Mouse (Mus musculus) megakaryocyte, adult 5-6 weeks (primary cell): Measurements from ENCODE around the gene Chaf1b. TPM values are rescaled to one million over a fixed set of nuclear protein-coding genes. Genes with fewer than 3 reads are reported as not detected.

Source experiments
- ATAC-seq: 2 replicates; pipeline ENCODE4 v1.8.0; 2016; ENCODE audit warnings: mild to moderate bottlenecking, inconsistent platforms; ENCODE audit not compliant: poor library complexity, severe bottlenecking
- total RNA-seq, 2 experiments: library from RNA; stranded (forward) in 1 of 2; stranded (reverse) in 1 of 2; fragments of 153-499, 151-499 nt in 1 of 2; fragments of 221-1000, 200-1000 nt in 1 of 2; gene quantifications; 2 replicates each; pipeline versions ENCODE4 v1.2.3 to v1.2.4; 2015 to 2017

The Chaf1b gene
- total RNA-seq (2015) = 19.6 and 25.9 TPM in 2 replicates
- total RNA-seq (2017) = 28.1 and 30.4 TPM in 2 replicates

DNA sequence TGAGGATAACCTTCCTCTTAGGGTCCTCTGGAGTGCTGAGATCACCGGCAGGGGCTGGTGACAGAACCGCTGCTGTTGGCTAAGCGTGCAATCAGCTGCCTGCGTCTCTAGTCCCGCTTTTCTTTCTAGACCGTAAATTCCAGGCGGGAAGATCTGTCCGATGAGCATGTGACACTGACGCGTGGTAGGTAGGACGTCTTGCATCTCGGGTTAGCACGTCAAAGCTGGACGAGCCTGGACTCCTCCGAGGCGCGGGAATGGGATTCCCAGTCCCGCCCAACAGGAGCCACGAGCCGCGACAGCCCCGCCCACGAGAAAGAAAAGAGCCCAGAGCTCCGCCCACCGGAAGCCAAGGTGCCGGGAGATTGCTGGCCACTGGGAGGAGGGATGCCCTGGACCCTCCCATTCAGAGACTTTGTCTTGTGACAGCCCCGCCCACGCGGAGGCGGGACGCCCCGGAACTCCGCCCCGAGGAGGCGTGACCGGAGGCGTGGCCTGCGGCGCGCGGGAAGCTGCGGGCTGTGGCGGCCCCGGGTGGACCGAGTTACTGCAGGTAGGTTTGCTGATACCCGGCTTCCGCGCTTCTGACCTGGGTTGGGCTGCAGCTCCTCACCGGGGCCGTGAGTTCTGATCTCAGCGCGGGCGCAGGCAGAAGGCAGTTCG lies at the start of gene Chaf1b:
TSS of gene Chaf1b (plus strand) at position 479 of the 663 bp plus-strand sequence.
- ATAC-seq = peak; percentile 90

DNA sequence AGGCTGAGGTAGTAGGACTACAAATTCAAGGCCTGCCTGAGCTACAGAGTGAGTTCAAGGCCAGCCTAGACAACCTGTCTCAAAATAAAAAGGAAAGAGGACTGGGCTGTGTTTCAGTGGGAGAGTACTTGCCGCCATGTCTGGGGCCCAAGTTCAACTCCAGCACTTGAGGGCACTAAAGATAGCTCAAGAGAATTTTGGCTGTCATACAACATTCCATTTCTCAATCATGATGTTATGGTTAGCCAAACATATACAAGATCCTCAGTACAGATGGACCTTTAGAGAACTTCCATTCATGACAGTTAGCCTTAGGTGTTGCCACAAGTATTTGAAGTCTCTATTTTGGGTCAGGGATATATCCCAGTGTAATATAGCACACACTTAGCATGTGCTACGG lies 49.6 kb upstream of the Chaf1b start:
- ATAC-seq = no peak

DNA sequence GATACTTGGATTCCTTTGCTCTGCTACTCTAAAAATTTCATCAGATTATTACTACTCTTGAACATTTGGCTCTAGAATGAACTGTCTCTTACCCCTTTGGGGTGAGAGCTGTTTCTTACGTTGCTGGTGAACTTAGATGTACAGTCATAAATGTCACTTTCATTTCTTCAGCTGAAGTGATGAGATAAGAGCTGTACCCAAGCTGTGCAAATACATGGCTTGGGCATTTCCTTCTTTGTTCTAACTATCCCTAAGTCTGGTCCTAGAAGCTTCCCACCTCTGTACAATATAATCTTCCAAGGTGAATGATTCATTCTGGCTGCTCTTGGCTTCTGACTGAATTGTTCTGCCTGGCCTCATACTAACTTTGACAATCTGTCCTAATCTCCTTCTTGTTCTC lies 44.7 kb upstream of the Chaf1b start:
- ATAC-seq = no peak

DNA sequence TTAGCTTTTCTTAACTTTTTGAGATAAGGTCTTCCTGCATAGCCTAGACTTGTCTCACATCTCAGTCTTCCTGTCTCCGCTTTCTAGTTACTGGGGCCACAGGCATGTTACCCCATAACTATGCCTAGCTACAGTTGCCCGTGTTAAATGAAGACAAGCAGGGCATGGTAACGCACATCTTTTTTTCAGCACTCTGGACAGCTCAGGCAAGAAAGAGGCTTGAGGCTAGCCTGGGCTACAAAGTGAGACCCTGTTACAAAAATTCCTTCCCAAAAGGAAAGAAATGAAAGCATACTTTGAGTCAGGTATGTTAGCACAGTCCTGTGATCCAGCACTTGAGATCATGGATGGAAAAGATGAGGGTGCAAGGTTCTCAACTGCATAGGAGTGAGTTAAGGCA lies 33.2 kb upstream of the Chaf1b start:
- no peak for ATAC-seq

DNA sequence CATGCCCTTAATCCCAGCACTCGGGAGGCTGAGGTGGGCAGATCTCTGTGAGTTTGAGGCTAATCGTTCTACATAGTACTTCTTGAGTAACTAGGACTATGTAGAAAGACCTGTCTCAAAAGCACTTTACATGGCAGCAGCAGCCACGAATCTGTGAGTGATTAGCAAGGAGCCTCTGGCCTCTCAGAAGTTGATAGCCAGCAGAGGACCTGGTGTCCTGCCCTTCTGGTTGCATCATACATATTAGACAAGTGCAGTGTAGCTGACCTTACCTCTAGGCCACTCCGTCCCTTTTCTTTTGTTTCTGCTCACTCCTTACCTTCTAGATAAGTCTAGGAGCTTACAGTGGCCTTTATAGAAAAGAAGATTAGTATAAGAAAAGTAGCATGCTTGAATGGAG lies 23.7 kb upstream of the Chaf1b start:
- no peak for ATAC-seq

DNA sequence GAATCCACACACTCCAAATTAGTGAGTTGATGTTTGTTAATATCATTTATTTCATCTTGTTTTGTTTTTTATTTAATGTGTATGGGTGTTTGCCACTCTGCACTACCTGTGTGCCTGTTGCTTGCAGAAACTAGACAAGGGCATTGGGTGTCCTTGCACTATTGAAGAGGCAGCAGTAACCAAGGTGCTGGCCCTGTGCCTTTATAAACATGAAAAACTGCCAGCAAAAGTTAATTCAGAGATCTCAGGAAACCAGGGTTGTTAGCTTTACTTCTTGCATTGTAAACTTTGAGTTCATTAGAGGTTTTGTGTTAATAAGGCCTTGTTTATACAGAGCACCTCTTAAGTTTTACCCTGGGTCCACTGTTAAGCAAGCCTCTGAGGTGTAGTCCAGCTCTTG lies 23.0 kb upstream of the Chaf1b start:
- no peak for ATAC-seq

DNA sequence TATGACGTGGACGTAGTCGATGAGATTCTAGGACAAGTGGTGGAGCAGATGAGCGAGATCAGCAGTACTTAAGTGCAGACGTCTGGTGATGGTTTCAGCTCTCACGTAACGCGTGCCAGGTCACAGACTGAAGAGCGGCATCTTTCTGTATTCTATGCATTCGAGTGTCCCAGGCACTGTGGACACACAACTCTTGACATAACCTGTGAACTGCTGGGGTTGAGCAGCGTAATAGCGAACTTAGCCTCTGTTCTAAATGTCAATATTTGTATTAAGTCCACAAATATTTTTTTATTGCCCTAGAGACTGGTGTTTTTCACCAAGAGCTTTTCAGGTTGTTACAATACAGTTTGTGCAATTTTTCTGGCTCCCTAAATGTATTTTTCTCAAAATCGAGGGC lies 8.9 kb upstream of the Chaf1b start:
- ATAC-seq = no peak

DNA sequence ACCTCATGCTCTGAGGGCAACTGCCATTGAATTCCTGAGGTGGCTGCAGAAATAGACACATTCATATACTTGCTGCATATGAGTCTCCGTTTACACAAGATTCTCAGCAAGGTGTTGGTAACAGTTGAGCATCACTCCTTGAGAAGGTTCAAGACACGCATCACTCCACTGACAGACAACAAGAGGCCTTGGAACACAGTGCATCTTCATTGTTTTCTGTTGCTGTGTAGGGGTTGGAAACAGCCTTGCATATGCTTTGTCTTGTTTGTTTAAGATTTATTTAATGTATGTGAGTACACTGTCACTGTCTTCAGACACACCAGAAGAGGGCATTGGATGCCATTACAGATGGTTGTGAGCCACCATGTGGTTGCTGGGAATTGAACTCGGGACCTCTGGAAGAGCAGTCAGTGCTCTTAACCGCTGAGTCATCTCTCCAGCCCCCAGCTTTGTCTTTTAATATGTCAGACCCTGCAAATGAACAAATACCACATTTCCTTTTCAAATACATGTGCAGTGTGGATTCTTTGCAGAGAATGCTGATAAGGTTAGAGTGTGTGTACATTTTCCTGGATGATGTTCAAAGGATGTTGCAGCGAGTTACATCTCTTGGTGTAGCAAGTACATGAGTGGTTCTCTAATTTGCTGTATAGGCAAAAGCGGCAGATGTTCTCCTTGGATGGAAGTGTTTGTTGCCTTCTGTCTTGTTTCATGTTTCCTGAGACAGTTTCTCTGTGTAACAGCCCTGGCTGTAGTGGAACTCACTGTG lies 5.9 kb upstream of the Chaf1b start:
- ATAC-seq = no peak

DNA sequence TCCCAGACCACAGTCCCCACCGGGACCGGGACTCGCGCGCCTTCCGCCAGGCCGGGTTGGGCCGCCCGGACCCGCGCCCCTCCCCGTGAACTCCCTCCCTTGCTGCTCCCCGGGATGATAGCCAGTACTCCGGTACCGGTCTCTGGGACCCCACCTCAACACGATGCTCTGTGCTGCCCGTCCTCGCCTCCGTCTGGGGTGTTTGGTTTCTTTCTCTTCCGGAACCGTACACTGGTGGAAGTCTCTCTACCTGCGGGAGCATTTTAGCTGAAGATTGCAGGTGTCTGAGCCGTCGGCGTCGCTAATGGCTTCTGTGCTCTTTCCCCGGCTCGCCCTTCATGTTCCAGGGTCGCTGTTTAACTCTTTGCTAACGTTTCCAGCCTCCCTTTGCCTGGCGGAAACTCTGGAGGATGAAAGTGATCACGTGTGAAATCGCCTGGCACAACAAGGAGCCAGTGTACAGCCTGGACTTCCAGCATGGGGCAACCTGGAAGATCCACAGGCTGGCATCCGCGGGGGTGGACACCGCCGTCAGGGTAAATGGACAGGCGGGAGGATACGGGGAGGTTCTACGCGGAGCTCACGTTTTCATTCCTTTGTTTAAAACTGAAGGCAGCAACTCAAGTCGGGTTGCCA lies 503 bp downstream of the Chaf1b start:
- no peak for ATAC-seq

DNA sequence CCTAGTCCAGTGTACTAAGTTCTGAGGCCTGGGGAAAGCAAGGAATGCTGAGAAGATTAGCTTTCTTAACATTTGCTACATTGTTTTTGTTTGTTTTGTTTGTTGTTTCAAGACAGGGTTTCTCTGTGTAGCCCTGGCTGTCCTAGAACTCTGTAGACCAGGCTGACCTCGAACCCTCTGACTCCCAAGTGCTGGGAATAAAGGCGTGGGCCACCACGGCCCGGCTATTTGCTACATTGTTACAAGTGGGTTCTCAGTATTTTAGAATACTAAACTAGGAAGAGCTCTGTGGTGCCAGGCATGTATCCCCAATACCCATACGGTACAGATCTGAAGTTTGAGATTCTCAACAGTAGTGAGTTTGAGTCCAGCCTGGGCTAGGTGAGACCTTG lies 1.0 kb downstream of the Chaf1b start:
- no peak for ATAC-seq

DNA sequence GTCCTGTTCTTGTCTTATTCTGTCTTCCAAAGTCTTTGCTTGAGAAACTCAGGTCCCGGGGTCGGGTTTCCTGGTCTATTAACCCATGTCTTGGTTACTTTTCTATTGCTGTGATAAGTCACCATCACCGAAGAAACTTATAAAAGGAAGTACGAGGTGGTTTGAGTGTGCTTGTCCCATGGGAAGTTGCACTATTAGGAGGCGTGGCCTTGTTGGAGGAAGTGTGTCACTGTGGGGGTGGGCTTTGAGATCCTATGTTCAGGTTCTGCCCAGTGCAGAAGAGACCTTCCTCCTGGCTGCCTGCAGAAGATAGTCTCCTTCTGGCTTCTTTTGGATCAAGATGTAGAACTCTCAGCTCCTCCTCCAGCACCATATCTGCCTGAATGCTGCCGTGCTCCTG lies 4.8 kb downstream of the Chaf1b start:
- ATAC-seq = peak; percentile 15

DNA sequence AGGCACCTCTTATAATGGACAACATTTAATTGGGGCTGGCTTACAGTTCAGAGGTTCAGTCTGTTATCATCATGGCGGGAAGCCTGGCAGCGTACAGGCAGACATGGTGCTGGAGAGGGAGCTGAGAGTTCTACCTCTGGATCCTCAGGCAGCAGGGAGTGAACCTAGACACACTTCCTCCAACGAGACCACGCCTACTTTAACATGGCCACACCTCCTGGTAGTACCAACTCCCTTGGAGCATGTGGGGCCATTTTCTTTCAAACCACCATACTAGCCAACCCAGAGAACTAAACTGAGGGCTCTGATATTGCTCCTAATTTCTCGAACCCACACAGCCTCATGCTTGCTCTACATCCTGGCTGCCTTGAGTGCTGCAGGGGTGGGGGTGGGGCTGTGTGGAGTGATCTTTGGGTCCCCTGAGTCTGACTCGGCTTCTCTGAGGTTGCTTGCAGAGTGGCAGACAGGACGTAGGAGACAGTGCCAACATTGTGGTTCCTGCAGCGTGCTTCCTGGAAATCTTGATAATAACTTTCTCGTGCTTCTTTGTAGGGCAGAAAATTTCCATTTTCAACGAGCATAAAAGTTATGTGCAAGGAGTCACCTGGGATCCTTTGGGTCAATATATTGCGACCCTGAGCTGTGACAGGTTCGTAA lies 7.4 kb downstream of the Chaf1b start:
- ATAC-seq = no peak

DNA sequence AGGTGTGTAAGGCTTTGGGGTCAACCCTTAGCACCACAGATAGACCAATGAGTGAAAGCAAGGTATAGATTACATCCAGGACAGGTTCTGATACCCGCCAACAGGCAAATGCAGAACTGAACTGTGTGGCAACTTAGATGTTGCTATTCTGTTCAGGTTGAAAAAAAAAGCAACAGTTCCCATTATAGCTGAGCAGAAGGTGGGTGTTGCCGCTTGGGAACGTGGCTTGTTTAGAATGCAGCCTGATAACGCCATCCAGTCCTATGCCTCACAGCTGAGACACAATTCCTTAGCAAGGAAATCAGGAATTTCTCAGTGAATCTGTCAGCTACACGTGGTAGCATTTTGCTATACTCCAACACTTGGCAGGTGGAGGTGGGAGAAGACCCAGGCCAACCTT lies 9.6 kb downstream of the Chaf1b start:
- ATAC-seq = peak; percentile 43; the same call in 1 of the 2 replicates

DNA sequence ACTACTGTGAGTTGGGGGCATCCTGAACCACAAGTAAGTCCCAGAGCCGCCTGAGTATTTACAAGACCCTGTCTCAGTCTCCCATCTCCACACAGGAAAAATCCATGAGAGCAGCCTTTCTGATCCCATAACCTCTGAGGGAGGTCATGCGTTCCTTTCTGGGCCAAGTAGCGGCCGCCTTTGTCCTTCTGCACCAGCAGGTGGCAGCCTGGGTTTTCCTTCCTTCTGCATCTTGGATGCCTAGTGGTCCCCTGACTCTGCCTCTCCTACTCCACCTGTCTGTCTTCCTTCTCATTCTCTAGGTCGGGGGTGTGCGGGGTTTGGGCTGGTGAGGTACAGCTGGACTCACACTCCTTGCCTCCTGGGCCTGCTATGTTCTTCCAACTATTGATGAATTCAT lies 19.3 kb downstream of the Chaf1b start:
- no peak for ATAC-seq

DNA sequence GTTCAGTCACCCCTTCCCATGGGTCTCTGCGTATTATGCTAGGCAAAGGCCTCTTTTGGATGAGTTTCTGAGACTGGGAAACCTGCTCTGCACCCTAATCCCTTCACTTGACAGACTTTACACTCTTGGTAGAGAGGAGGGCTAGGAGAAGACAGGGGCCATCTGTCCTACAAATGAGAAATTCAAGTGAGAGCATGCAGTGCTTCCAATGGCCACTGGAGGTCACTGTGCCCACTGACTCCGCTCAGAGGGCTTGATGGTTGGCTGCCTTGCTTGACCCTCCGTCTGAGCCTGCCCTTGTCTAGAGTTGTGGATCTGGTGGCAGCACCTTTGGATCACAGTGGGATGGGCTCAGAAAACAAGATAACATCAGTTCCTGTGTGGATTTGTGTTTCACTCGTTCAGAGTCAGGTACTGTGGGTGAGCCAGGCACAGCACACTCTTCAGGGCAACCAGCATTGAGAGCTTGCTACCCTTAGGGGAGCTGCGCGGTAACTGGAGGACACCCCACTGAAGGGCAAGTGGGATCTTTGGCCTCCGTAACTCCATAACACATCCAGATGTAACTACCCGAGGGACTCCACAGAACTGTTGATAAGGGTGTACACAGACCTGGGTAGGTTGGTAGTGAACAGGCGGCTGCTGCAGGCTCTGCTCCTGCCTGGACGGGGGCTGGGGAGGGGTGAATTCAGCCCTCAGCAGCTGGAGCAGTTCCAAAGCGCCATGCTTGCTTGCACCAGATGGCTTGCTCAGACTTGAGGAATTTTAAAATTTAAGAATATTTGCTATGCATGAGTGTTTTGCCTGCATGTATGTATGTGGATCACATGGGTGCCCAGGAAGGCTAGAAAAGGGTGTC lies 22.7 kb downstream of the Chaf1b start:
- ATAC-seq = peak; percentile 91

DNA sequence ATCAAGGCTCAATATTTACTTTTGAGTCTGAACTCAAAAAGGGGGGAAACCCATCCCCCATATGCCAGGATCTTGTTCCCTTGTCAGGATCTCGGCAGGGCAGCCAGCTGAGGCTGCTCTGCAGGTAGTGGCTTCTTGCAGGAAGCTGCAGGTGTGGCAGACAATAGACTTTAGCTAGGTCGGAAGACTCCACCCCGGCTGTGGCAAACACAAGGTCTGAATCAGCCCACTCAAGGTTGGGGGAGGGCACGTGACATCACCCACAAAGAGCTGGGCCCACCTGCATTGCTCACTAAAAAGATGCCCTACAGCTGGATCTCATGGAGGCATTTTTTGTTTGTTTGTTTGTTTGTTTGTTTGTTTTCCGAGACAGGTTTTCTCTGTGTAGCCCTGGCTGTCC lies 24.1 kb downstream of the Chaf1b start:
- no peak for ATAC-seq

DNA sequence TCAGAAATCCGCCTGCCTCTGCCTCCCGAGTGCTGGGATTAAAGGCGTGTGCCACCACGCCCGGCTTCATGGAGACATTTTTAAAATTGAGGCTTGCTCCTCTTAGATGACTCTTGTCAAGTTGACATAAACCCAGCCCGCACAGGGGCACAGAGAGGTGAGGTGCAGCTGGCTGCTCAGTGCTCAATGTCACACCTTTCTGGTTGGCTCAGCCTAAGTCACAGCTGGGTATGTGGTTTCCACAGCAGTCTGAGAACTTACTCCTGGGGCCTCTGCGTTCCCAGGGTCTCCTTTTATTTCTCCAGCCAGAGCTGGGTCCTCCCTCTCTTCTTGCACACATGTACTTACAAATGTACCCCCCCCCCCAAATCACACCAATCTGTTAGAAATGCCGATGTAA lies 24.5 kb downstream of the Chaf1b start:
- ATAC-seq = no peak

DNA sequence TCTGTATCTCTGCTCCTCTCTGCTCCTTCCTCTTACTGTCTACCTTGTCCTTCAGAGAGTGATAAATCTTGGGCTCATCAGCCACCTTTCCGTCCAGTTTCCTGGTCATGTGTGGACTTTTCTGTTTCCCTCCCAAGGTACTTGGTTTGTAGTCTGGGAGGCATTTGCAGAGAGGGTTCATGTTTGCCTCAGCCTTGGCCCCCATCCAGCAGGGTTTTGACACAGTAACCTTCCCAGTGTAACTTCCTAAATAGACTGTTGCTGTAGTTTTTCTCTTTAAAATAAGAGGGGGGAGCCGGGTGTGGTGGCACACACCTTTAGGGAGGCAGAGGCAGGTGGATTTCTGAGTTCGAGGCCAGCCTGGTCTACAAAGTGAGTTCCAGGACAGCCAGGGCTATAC lies 26.2 kb downstream of the Chaf1b start:
- ATAC-seq = no peak

DNA sequence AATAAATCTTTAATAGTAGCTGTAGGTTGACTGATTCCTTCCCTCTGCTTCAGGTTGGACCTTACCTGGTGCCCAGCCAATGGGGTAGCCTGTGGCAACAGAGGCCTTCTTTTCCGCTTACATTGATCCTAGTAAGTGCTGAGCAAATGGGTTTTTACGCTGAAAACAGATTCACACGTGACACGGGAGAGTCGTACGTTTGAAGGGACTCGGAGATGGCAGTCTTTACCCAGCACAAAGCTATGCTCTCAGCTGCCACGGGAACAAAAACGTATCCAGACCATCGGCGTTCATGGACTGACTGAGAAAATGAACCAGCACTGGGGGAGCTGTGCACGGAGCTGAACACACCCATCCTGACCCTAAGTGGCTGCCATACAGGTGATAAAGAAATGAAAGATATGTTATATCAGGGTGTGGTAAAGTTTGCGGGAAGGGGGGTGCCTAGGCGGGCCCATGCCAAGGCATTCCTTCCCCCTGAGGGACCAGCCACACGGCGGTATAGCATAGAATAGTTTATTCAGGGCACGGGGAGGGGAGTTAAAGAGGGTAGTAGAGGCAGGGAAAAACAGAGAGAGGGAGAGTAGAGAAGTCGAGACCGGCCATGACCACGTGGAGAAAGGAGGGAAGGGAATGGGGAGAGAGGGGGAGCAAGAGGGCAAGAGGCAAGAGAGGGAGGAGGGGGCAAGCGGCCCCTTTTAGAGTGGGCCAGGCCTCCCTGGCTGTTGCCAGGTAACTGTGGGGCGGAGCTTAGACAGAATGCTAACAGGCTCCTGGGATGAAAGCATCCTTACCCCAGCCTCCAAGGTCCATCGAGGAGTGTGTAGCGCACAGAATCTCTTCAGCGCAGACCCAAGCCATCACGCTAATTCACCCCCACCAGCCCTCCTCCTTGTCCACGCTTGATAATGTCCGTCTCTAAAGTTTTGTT lies 27.3 kb downstream of the Chaf1b start:
- ATAC-seq = no peak

DNA sequence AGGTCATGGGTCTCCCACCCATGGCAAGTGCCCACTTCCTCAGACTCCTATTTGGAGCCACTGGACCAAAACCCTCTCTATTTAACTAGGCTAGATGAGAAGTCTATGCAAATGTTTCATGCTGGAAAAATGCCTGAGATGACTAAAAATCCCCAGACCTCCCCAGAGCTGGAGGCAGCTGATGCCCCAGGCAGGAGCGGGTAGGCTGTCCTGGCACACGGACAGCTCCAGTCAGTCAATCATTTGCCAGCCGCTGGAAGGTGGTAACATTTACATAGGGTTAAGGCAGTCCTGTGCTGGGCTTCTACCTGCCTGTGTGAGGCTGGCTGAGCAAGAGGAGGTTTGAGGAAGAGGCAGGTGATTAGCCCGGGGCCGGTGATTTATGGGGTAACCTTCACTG lies 28.5 kb downstream of the Chaf1b start:
- no peak for ATAC-seq
